15 mouse cellular contexts compared by ENCODE assay signal in the genomic region with DNA sequence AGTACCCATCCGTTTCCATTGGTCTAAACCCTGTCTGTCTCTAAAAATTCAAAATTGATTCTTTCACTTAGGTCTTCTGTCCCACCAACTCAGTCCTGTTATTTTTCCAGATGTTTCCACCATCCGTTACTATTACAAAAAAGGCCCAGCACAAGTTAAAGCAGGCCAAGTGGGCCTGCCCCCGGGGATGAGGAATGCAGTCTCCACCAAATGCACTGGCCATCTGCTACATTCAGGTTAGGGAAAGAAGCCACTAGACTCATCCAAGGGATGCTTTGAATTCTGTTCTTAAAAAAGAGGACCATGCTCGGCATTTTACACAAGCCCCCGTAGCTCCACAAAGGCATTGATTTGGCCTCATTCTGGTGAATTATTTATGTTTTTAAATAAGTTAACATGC.
DNase-seq lines count a peak whose midpoint lies in the region; ATAC-seq lines count a peak whose summit lies in the region.
"Had no signal": no experiment of that assay in that cellular context is flagged by ENCODE, and none has a peak within 500 bp of the region (broad histone marks: within the 10 kb centered on the region; RNA-seq: fewer than 3 reads in every experiment).

No protein-coding gene starts in this region.

- ATAC-seq in hindbrain, embryonic 11.5 days (ENCODE audit: low FRiP score): no peak
- no peak for ATAC-seq in hindbrain, embryonic 12.5 days (ENCODE audit: low FRiP score)
- ATAC-seq in limb, embryonic 13.5 days (ENCODE audit: low FRiP score, low read depth): peak; percentile 38; the same call in 1 of the 2 replicates
- no peak for ATAC-seq in midbrain, embryonic 15.5 days (replicated peaks)
- ATAC-seq: forebrain, postnatal 0 days had no signal

- no peaks in the 10 kb centered on the region for H3K9me3 ChIP-seq in hindbrain, embryonic 11.5 days (ENCODE audit: control insufficient read depth, low read length)
- H3K9me3 ChIP-seq in hindbrain, embryonic 12.5 days (replicated peaks): no peaks in the 10 kb centered on the region
- H3K9me3 ChIP-seq in limb, embryonic 13.5 days: no peaks in the 10 kb centered on the region
- H3K9me3 ChIP-seq in midbrain, embryonic 15.5 days: no peaks in the 10 kb centered on the region
- H3K9me3 ChIP-seq: liver, embryonic 15.5 days had no signal

- DNase-seq in gastrocnemius, postnatal 25 days: peak; percentile 46
- DNase-seq in gastrocnemius, adult 8-10 months (ENCODE audit: low spot score in 2 of 2): no peak
- no peak for DNase-seq in hindbrain, embryonic 11.5 days (ENCODE audit: low spot score)
- peak; percentile 69 to 75 for DNase-seq in cerebellum, adult 18-20 months
- no peak for DNase-seq in yolk sac, embryonic 10.5 days (ENCODE audit: low spot score)
- DNase-seq: B cell, adult 2 months; forebrain, postnatal 0 days; kidney, adult 18-20 months; lung, postnatal 4 days; midbrain, embryonic 14.5 days; right cerebral cortex, adult 18-20 months had no signal

- H3K4me3 ChIP-seq in hindbrain, embryonic 11.5 days (ENCODE audit: low read depth, low read length): no peak overlapping the region
- no peak overlapping the region for H3K4me3 ChIP-seq in hindbrain, embryonic 12.5 days
- H3K4me3 ChIP-seq in limb, embryonic 13.5 days: no peak overlapping the region
- no peak overlapping the region for H3K4me3 ChIP-seq in midbrain, embryonic 15.5 days
- H3K4me3 ChIP-seq: liver, embryonic 15.5 days had no signal

- WGBS in hindbrain, embryonic 11.5 days: 66% methylated on average over 5 of the region's 5 CpGs
- WGBS in hindbrain, embryonic 12.5 days: 65% methylated on average over 5 of the region's 5 CpGs
- WGBS in limb, embryonic 13.5 days: 58% methylated on average over 5 of the region's 5 CpGs
- WGBS in midbrain, embryonic 15.5 days: 66% methylated on average over 5 of the region's 5 CpGs

- H3K27me3 ChIP-seq in hindbrain, embryonic 11.5 days (ENCODE audit: control insufficient read depth, insufficient read depth, low read length): 0 out of 2 replicates have a peak, but pooled peaks cover 2% of the 10 kb centered on the region
- no peaks in the 10 kb centered on the region for H3K27me3 ChIP-seq in hindbrain, embryonic 12.5 days
- H3K27me3 ChIP-seq in limb, embryonic 13.5 days: no peaks in the 10 kb centered on the region
- no peaks in the 10 kb centered on the region for H3K27me3 ChIP-seq in midbrain, embryonic 15.5 days (replicated peaks)
- H3K27me3 ChIP-seq: liver, embryonic 15.5 days had no signal

- H3K9ac ChIP-seq in hindbrain, embryonic 11.5 days (ENCODE audit: low read depth, low read length): no peak overlapping the region
- H3K9ac ChIP-seq in hindbrain, embryonic 12.5 days: no peak overlapping the region
- no peak overlapping the region for H3K9ac ChIP-seq in limb, embryonic 13.5 days
- H3K9ac ChIP-seq in midbrain, embryonic 15.5 days: no peak overlapping the region
- H3K9ac ChIP-seq: forebrain, postnatal 0 days; liver, embryonic 15.5 days had no signal

- H3K36me3 ChIP-seq in hindbrain, embryonic 11.5 days (ENCODE audit: control insufficient read depth, insufficient read depth, low read length): no peaks in the 10 kb centered on the region
- no peaks in the 10 kb centered on the region for H3K36me3 ChIP-seq in hindbrain, embryonic 12.5 days
- no peaks in the 10 kb centered on the region for H3K36me3 ChIP-seq in limb, embryonic 13.5 days
- no peaks in the 10 kb centered on the region for H3K36me3 ChIP-seq in midbrain, embryonic 15.5 days (replicated peaks)
- H3K36me3 ChIP-seq: liver, embryonic 15.5 days had no signal

- H3K27ac ChIP-seq in hindbrain, embryonic 11.5 days (ENCODE audit: low read depth, low read length): 0 out of 2 replicates have a peak overlapping the region, but pooled peaks have one; percentile 27
- H3K27ac ChIP-seq in hindbrain, embryonic 12.5 days: no peak overlapping the region
- H3K27ac ChIP-seq in limb, embryonic 13.5 days: no peak overlapping the region
- H3K27ac ChIP-seq in midbrain, embryonic 15.5 days: no peak overlapping the region
- H3K27ac ChIP-seq: liver, embryonic 15.5 days had no signal

- H3K4me2 ChIP-seq in hindbrain, embryonic 11.5 days (replicated peaks; ENCODE audit: low read depth, low read length): no peak overlapping the region
- no peak overlapping the region for H3K4me2 ChIP-seq in hindbrain, embryonic 12.5 days (replicated peaks)
- H3K4me2 ChIP-seq in limb, embryonic 13.5 days (replicated peaks): no peak overlapping the region
- H3K4me2 ChIP-seq in midbrain, embryonic 15.5 days: no peak overlapping the region
- H3K4me2 ChIP-seq: liver, embryonic 15.5 days had no signal

- H3K4me1 ChIP-seq in hindbrain, embryonic 11.5 days (replicated peaks; ENCODE audit: control insufficient read depth, insufficient read depth, low read length): peaks cover 12% of the 10 kb centered on the region
- H3K4me1 ChIP-seq in hindbrain, embryonic 12.5 days: peaks cover 54% of the 10 kb centered on the region
- peaks cover 51% of the 10 kb centered on the region for H3K4me1 ChIP-seq in limb, embryonic 13.5 days
- H3K4me1 ChIP-seq in midbrain, embryonic 15.5 days: peaks cover 29% of the 10 kb centered on the region
- H3K4me1 ChIP-seq: liver, embryonic 15.5 days had no signal

Comparison
In these comparisons a context has a peak if more than half of its experiments do, and no peak if none do; other contexts are left out.
1. DNase-seq: peak in gastrocnemius, postnatal 25 days (single experiment) and cerebellum, adult 18-20 months (2 of 2); none in gastrocnemius, adult 8-10 months (0 of 2), hindbrain, embryonic 11.5 days (single experiment) and yolk sac, embryonic 10.5 days (single experiment).